Mouse (Mus musculus) spleen, postnatal 4 days (tissue): Measurements from ENCODE around the gene Ttc36.
"Not testable (repeated sequence)": the region's sequence is repeated elsewhere in the genome, so short reads cannot be mapped to it uniquely, and the experiment has no call there.

Source experiments
- DNase-seq, 2 experiments: peaks; one replicate each; pipeline ENCODE4 v3.0.0; 2022; ENCODE audit warnings: low spot score in 2 of 2

Gene Ttc36

DNA sequence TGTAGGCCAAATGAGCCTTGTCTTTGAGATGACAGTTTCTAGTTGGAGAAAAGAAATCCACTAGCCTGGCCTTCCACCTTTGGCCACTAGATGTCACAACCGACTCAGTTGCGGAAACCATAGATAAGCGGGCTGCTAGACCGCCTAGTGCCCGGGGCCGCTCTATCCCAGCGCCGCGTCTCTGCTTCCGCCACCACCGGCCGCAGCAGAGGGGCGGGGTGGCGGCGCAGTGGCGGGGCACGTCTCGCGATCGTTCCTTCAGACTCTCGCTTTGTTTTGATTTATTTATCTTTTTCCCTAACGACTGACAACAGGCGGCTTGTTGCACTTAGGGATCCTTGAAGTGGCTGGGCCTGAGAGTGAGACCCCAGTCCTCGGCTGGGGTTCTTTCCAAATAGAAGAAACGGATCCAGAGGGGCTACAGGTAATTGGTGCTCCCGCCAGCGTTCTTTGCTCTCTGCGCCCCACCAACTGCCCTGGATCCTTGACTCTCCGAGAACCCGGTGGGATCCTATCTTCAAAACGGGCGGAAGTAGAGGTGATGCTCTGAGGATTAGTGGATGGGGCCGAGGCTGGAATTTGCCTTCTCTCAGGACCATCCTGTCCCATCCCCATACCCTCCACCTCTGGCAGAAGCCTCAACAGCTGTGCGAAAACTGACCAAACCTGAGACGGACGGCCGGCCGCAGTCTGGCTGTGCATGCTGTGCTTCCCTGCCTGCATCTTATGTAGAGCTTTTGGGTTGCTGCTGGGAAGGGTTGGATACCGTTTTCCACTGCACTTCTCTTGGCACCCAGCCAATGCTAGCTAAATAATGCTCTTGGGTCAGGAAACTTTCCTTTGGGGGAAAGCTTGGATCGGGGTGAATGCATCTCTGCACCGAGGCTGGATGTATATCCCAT is 29.9 kb downstream of the Ttc36 start:
- DNase-seq = peak; percentile 93 to 97

- DNase-seq = no peak
Observed at GRCm38 (mm10) chr9:44772392-44772749, 30.5 kb downstream of the Ttc36 start.

GRCm38 (mm10) chr9:44771376-44771775 is 31.5 kb downstream of the Ttc36 start:
- no peak for DNase-seq

GRCm38 (mm10) chr9:44768029-44768394 is 34.9 kb downstream of the Ttc36 start:
- DNase-seq = not testable (repeated sequence)

DNA sequence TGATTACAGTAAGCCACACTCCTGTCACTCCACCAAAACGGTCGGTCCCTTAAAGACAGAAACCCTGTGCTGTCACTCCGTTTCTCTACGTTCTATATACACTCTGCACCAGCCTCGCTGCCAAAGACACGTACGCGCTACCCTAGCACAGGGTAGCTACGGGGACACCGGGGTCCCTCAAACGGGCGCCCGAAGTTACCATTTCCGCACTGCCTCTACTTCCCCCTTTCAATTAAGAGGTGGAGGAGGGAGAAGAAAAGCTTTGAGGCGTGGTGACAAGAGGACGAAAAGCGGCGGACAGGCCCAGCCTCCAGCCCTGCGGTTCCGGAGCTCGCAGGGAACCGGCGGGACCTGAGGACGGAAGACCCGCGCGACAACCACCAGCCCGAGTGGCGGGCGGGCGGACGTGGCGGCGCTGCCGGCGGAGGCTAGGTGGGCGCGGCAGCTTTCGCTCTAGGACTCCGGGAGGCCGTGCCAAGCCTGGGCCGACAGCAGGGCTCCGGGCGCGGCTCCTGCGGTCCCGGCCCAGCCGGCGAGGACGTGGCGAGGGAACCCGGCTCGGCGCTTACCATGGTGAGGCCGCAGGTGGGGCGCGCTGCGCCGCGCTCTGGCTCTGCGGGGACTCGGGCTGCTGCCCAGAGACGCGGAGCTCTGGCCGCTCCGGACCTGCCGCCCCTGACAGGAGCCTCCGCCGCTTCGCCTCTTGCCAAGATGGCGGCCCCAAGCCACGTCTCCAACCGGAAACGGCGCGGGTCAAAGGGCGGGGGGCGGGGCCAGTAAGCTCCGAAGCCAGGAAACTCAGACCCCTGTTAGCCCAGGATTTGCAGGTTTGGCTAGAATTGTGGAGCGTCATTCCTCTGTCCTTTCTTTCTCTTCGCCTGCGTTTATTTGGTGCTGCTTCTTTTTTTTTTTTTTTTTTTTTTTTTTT is 35.5 kb downstream of the Ttc36 start, which contains the start of the genes Arcn1 and Ift46:
Arcn1 (minus strand) TSS at position 745 of the 928 bp plus-strand sequence.
Ift46 (plus strand) TSS at position 808 of the 928 bp plus-strand sequence.
- peak; percentile 82 to 91 for DNase-seq

GRCm38 (mm10) chr9:44760873-44761272 is 42.0 kb downstream of the Ttc36 start:
- no peak for DNase-seq
